Mouse (Mus musculus): ENCODE measurements at regions not wholly inside any gene's neighbourhood (a gene's known extent, or its start where the extent isn't known, plus 50 kb on each side); places are given as distances from the start of the nearest gene placed in this dataset.

- no peak for DNase-seq (ENCODE audit: low read depth)
Observed at GRCm38 (mm10) chr12:54385401-54385800, 181.7 kb upstream of the Egln3 start.

DNA sequence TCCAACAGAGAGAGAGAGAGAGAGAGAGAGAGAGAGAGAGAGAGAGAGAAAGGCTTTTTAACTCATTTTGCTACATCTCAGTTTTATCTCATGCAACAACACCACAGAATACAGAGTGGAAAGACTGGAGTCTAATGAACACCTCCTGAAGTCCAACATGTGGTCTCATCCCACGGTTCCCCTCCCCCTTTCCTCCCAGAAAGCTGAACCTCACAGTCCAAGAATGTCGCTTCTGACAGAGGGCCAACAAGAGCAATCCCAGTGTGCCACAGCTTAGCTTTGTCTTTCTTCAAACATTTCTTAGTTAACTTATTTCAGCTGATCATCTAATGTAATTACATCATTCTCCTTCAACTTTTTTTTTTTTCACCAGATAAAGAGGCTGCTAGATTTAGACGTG is 180.5 kb upstream of the Egln3 start:
- no peak for DNase-seq (ENCODE audit: low read depth)

- DNase-seq (ENCODE audit: low read depth): no peak
Observed at GRCm38 (mm10) chr12:54382965-54383364, 179.3 kb upstream of the Egln3 start.

DNA sequence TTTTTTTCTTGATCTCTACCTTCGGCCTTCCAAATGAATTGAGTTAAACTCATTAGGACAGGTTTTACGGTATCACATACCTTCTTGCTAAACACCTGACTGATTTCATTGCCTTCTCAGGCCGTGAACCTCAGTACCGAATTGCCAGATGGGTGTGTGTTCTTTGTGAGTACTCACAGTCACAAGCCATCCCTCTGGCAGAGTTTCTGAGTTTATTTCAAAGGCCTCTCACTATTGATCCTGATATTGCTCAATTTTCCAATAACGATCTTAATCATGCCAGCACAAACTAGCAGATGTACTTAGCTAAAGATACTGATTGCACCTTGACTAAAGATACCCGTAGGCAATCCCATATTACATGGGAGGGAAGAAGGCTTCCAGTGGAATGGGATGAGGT is 178.4 kb upstream of the Egln3 start:
- DNase-seq (ENCODE audit: low read depth): no peak

DNA sequence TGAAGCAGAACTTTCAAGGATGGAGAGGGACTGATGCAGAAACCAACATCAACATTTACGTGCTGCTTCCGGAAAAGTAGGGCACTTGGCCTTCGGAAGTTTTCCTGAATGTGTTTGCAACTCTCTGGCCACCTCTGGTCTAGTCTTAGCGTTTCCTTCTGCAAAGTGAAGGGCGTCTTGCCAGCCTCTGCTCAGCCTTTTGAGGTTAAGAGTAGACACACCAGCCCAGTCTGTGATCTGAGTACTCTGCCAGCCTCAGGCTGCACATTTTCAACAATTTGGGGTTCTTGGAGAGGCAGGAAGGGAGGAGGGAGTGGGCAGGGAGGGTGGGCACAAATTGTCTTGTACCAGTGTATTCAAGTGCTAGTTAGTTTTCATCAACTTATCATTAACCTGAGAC is 176.7 kb upstream of the Egln3 start:
- DNase-seq (ENCODE audit: low read depth): no peak

DNA sequence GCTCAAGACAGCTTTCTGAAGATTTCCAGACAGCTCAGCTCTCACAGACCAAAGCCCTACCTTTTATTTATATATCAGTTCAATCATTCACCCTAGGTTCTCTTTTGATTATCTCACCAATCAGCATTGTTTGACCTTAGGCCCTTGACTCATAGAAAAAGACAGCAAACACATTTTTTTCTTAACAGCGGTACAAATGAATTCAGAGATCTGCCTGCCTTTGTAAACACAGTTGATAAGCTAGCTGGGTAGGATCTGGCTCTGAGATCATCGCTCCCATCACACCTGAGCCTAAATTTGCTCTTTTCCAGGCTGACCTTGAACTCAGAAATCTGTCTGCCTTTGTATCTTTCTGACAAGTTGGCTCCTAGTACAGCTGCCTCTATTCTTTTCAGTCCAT is 174.9 kb upstream of the Egln3 start:
- no peak for DNase-seq (ENCODE audit: low read depth)

DNA sequence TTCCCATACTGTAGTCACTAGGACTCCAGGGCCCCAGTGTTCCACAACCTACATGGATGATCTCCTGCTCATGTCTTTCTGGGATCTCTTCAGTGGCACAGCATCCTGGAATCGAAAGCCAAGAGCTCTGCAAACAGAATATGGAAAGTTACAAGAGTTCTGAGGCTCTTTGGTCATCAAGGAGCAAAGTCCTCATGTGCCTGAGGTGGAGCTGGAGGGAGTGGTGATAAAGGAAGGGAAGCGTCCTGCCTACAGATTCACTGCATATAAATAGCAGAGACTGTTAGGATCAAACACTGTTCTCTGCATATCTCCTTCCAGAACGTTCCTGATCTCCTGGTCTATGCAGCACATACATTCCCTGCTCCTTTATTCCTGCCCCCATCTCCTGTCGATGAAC is 170.4 kb upstream of the Egln3 start:
- no peak for DNase-seq (ENCODE audit: low read depth)

DNA sequence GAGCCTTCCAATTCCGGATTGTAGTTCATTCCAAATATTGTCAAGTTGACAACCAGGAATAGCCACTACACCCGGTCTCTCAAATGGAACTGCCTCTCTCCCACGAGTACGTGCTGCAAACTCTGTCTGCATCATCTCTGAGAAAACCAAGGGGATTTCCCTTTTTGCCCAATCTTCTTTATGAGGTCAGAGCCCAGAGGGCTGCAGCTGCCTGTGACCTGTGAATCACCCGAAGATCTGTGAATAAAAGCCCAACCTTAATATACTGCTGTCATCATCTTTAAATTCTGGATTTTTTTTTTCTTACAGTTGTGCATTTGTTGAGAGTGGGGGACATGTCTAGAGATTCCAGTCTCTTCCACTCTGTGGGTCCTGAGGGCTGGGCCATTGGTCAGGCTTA is 165.6 kb upstream of the Egln3 start:
- DNase-seq (ENCODE audit: low read depth): peak; percentile 75

DNA sequence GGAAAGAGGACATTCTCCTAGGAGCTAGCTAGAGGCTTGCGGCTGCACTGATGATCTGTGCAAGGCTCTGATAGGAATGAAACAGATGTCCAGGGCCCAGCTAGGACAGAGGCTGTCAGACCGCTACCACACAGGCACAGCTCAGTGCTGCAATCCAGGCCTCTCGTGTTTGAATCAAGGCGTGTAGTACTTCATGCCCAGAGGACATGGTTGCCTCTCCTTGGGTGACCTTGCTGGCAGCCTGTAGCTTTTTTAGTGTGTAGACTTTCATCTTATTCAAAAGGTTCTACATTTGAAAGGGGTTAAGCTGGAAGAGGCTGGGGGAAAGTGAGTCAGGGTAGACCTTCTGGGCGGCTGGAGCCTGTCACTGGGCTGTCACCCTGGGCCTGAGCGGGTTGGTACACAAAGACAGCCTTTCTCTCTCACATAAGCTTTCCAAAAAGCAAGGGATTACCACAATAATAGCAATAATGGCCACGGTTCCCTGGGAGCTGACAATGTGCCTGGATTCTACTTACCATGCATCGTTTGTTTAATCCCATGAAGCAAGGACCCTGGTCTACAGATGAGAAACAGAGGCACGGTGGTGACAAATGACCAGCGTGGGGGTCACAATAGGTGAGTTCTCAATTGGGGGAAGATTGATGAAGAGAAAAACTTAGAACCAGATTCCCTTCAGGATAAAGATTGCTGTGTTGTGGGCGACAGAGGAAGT is 160.9 kb upstream of the Egln3 start:
- DNase-seq (ENCODE audit: low read depth): no peak

GRCm38 (mm10) chr12:54361762-54362161 is 158.1 kb upstream of the Egln3 start:
- DNase-seq (ENCODE audit: low read depth): no peak

DNA sequence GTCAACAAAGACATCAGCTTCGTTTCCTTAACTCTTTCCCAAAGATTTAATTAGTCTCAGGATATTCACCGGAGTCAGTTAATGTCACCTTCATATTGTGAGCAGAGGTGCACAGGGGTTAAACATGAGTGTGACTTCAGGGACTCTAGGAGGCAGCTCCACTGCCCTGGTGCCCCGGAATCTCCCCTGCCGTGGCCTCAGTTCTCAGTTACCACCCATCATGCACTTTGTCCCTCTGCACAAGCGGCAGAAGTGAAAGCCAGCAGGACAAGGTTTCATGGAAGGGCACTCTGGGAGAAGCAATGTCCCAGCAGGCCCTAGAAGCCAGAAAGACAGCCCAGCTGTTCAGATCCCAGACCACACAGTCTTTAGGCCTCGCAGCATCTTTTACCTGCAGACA is 150.5 kb upstream of the Egln3 start:
- no peak for DNase-seq (ENCODE audit: low read depth)

DNA sequence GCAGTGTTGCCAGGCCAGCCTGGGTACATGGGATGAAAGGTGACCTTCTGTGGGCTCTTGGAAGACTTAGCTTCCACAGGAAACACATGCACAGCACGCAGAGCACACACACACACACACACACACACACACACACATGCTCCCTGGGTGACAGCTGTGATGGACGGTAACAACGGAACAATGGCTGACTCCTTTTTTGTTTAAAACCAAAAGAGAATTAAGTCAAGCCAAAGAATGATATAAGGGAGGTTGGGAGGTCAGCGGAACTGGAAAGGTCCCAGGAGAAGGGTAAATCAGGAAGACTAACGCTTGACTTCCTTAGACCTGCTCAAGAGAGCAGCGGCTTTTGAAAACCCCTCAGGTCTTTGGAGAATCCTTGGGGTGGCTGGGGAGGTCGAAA is 150.0 kb upstream of the Egln3 start:
- no peak for DNase-seq (ENCODE audit: low read depth)

DNA sequence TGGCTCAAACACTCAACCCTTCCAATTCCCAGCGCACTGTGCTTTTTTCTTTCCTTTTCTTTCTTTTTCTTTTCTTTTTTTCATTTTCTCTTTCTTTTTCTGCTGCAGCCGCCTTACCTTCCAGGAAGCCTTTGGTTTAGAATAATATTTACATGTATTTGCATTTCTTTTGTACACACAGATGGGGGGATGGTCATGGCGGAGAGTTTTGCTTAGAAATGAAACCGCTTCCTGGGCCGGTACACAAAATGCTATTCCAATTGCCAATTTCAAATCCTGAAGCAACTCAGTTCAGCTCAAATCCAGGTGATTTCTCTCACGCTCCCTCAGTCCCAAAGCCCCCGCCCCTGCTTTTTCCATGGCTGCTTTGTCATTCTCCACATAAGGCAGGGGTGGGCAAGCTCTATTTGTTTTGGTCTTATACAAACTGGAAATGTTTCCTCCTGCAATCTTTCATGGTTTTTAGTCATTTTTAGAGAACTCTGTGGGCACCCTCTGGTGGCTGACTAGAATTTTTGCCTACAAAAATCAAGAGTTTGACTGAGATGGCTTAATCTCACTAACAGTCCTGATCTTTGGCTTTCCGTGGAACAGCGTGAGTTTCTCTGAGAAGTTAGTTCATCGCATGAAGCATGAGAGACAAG is 149.4 kb upstream of the Egln3 start:
- DNase-seq (ENCODE audit: low read depth): peak; percentile 82

DNA sequence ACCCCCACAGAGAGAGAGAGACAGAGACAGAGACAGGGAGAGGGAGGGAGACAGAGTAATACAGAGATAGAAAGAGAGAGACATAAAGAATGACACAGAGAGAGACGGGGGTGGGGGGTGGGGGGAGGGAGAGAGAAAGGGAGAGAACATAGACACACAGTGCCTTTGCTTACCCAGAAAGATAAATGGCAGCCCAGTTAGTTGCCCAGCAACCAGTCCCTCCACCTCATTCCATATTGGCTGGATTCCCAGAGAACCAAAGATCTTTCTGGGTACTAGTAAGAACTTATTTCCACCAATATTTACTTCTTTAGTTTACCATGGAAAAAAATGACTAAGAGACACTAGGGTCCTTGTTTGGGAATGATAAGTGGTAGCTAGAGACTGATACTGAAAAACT is 146.6 kb upstream of the Egln3 start:
- DNase-seq (ENCODE audit: low read depth): no peak

DNA sequence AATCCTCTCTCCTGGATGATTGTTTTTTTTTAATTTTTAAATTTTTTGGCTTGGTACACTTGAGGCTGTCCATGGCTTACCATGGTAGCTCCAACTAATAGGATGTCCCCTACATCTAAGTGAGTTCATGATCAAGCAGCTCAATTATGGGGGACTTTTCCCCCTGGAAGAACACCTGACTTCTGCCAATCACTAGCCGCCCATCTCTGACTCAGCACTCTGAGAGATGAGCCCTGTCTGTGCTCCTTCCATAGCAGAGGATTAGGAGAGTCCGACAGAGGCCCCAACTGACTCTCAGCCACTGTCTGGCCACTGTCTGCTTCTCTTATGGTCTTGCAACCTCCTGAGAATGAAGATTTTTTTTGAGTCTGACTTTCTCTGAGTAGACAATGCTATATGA is 145.7 kb upstream of the Egln3 start:
- no peak for DNase-seq (ENCODE audit: low read depth)

GRCm38 (mm10) chr12:54343493-54343892 is 139.8 kb upstream of the Egln3 start:
- peak; percentile 72 for DNase-seq (ENCODE audit: low read depth)

DNA sequence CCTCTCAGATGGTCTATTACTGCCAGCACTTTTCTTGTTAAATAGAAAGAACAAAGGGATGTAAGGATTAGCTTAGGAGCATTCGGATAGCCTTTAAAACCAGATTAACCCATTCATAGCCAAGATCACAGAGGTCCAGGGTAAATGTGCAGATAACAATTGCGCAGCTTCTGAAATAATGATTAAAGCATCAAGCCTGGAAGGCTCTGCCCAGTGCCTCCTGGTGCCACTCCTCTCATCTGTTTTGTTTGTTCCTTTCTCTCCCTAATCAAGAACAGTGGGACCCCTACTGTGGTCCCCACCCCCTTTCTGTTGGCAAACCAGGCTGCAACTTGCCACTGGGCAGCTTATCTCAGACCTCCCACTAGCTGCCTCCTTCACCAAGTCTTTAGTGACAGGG is 131.8 kb upstream of the Egln3 start:
- DNase-seq (ENCODE audit: low read depth): no peak

- DNase-seq (ENCODE audit: low read depth): peak; percentile 45
Observed at GRCm38 (mm10) chr12:54334491-54335132, 131.0 kb upstream of the Egln3 start.

DNA sequence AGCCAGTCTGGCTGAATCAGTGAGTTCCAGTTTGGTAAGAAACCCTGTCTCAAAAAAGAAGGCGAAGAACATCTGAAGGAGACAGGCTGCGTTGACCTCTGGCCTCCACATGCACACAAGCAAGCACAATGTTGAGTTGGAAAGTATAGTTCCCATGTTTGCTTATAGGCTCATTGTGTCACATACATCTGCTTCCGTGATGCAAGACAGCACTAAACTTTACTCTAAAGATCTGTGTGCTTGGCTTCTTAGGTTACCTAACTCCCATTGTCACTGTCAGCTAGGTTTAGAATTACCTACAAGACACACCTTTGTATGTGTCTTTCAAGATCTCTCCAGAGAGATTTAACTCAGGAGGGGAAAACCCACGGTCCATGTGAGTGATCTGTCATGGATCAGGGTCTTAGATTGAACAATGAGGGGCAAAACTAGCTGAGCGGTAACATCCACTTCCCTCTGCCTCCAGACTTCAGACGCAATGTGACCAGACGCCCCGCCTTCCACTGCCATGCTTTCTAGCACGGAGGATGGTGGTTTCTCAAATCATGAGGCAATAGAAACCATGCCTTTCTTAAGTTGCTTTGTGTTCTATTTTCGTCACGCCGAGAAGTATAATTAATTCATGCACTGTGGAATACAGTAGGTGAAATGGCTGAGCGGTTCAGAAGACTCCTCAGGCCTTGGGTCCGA is 130.1 kb upstream of the Egln3 start:
- DNase-seq (ENCODE audit: low read depth): peak; percentile 22

- no peak for DNase-seq (ENCODE audit: low read depth)
Observed at GRCm38 (mm10) chr12:54327483-54327882, 123.8 kb upstream of the Egln3 start.

- no peak for DNase-seq (ENCODE audit: low read depth)
Observed at GRCm38 (mm10) chr12:54326571-54326970, 122.9 kb upstream of the Egln3 start.

DNA sequence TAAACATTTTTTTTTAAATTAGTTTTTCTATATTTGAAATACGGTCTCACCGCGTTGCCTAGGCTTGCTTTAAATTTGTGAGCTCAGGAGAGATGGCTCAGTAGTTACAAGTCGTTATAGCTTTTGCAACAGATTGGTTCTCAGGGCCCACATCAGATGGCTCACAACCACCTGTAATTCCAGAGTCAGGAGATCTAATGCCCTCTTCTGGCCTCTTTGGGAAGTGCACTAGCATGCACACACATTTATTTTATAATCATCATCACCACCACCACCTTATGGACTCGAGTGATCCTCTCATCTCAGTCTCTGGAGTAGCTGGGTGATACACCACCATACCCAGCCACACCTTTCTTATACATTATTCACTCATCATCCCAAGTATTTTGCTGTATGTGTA is 116.9 kb upstream of the Egln3 start:
- peak; percentile 44 for DNase-seq (ENCODE audit: low read depth)

GRCm38 (mm10) chr12:54316980-54317471 is 113.4 kb upstream of the Egln3 start:
- peak; percentile 80 for DNase-seq (ENCODE audit: low read depth)

Data from induced T-regulatory cell, adult 2 months (primary cell).